In the genomic region with DNA sequence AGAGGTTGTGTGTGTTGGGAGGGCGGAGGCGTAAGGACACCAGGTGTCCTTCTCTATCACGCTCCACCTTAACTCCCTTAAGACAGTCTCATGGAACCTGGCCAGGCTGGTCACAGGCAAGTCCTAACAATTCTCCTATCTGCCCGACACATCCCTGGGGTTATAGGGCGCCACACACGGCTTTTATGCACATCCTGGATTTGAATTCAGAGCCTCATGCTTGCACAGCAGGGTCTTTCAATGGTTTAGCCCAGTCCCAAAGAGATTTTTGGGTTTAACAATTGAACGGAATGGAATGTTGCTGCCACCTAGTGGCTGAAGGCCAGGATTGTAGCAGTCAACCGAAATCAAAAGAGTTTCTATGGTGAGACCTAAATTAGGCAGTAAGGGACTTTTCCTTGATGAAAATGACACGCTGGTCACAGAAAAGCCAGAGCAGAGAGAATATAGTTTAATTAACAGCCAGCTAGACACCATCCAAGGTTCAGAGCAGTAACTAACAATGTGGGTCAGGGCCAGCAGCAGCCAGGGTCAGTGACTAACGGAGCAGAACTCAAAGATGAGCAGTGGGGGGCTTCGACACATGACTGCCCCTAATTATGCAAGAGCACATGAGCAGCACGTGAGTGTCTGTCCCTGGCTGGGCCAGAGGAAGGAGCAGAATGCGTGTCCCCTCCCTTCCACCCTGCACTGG, we compare ENCODE assay signal across 8 mouse cellular contexts. TPM values are rescaled to one million over a fixed set of nuclear protein-coding genes. Genes with fewer than 3 reads are reported as not detected.
DNase-seq lines count a peak whose midpoint lies in the region; ATAC-seq and TF ChIP-seq lines count a peak whose summit lies in the region.

No protein-coding gene starts in this region.

- no peak overlapping the region for H3K9ac ChIP-seq in MEL (ENCODE audit: control insufficient read depth, low read depth, low read length, poor library complexity, severe bottlenecking)
- no peak overlapping the region for H3K9ac ChIP-seq in heart, embryonic 16.5 days (ENCODE audit: low read length)
- H3K9ac ChIP-seq in liver, embryonic 16.5 days (ENCODE audit: low read depth, low read length) = no peak overlapping the region
- H3K9ac ChIP-seq in neural tube, embryonic 14.5 days (replicated peaks; ENCODE audit: low read depth, low read length) = no peak overlapping the region

- no peaks in the 10 kb centered on the region for H3K79me2 ChIP-seq in MEL (ENCODE audit: control insufficient read depth, insufficient read depth, low read length, poor library complexity)

- H3K9me3 ChIP-seq in MEL (replicated peaks; ENCODE audit: insufficient read depth, low read length) = no peaks in the 10 kb centered on the region
- H3K9me3 ChIP-seq in forebrain, embryonic 10.5 days = no peaks in the 10 kb centered on the region
- H3K9me3 ChIP-seq in heart, embryonic 16.5 days (replicated peaks; ENCODE audit: control insufficient read depth, low read length) = no peaks in the 10 kb centered on the region
- H3K9me3 ChIP-seq in liver, embryonic 16.5 days (replicated peaks; ENCODE audit: control insufficient read depth, low read length) = no peaks in the 10 kb centered on the region
- H3K9me3 ChIP-seq in neural tube, embryonic 14.5 days (ENCODE audit: control insufficient read depth, low read length) = no peaks in the 10 kb centered on the region

- WGBS in forebrain, embryonic 10.5 days = 13% methylated on average over 13 of the region's 13 CpGs
- WGBS in heart, embryonic 16.5 days = 15% methylated on average over 13 of the region's 13 CpGs
- 22% methylated on average over 13 of the region's 13 CpGs for WGBS in liver, embryonic 16.5 days (ENCODE audit: insufficient replicate concordance)
- 13% methylated on average over 13 of the region's 13 CpGs for WGBS in neural tube, embryonic 14.5 days

- H3K4me3 ChIP-seq in MEL (ENCODE audit: control insufficient read depth in 1 of 2, insufficient read depth in 1 of 2, low read depth in 2 of 2, low read length in 2 of 2) = peak overlapping the region; percentile 24 to 43
- peak overlapping the region; percentile 45 for H3K4me3 ChIP-seq in brown adipose tissue, adult 24 weeks (ENCODE audit: insufficient read depth, low read depth, low read length)
- no peak overlapping the region for H3K4me3 ChIP-seq in forebrain, embryonic 10.5 days
- peak overlapping the region; percentile 9 for H3K4me3 ChIP-seq in heart, embryonic 16.5 days (ENCODE audit: low read length)
- peak overlapping the region; percentile 27; the same call in 1 of the 2 replicates for H3K4me3 ChIP-seq in liver, embryonic 16.5 days (ENCODE audit: low read depth, low read length)
- H3K4me3 ChIP-seq in neural tube, embryonic 14.5 days (ENCODE audit: low read depth, low read length) = no peak overlapping the region

- ATAC-seq in heart, embryonic 16.5 days (replicated peaks; ENCODE audit: extremely low read depth, insufficient read depth, low FRiP score) = peak; percentile 53; the same call in 1 of the 2 replicates
- peak; percentile 56 for ATAC-seq in liver, embryonic 16.5 days (ENCODE audit: low read depth)
- peak; percentile 73 for ATAC-seq in neural tube, embryonic 14.5 days (ENCODE audit: low read depth)

- H3K36me3 ChIP-seq in MEL (ENCODE audit: control insufficient read depth in 1 of 2, insufficient read depth in 2 of 2, low read length in 2 of 2) = peaks cover 0 to 10% of the 10 kb centered on the region in 2 experiments; a peak in 2 of 4 replicates
- no peaks in the 10 kb centered on the region for H3K36me3 ChIP-seq in forebrain, embryonic 10.5 days (replicated peaks)
- no peaks in the 10 kb centered on the region for H3K36me3 ChIP-seq in heart, embryonic 16.5 days (ENCODE audit: control insufficient read depth, insufficient read depth)
- H3K36me3 ChIP-seq in liver, embryonic 16.5 days (ENCODE audit: control insufficient read depth, insufficient read depth) = no peaks in the 10 kb centered on the region
- H3K36me3 ChIP-seq in neural tube, embryonic 14.5 days (ENCODE audit: control insufficient read depth, insufficient read depth, low read length) = no peaks in the 10 kb centered on the region

- peak overlapping the region; percentile 51 for H3K4me2 ChIP-seq in heart, embryonic 16.5 days (ENCODE audit: low read depth, low read length)
- peak overlapping the region; percentile 59 for H3K4me2 ChIP-seq in liver, embryonic 16.5 days (ENCODE audit: low read depth, low read length)
- peak overlapping the region; percentile 27 for H3K4me2 ChIP-seq in neural tube, embryonic 14.5 days (ENCODE audit: low read depth, low read length)

- no peaks in the 10 kb centered on the region for H3K27me3 ChIP-seq in MEL (ENCODE audit: control insufficient read depth in 1 of 2, insufficient read depth in 2 of 2, low read length in 2 of 2)
- H3K27me3 ChIP-seq in forebrain, embryonic 10.5 days (ENCODE audit: poor library complexity, severe bottlenecking) = 0 out of 2 replicates have a peak, but pooled peaks cover 4% of the 10 kb centered on the region
- H3K27me3 ChIP-seq in heart, embryonic 16.5 days (ENCODE audit: control insufficient read depth, insufficient read depth, low read length) = no peaks in the 10 kb centered on the region
- H3K27me3 ChIP-seq in liver, embryonic 16.5 days (ENCODE audit: control insufficient read depth, insufficient read depth, low read depth, low read length) = no peaks in the 10 kb centered on the region
- no peaks in the 10 kb centered on the region for H3K27me3 ChIP-seq in neural tube, embryonic 14.5 days (ENCODE audit: control insufficient read depth, insufficient read depth, low read length)

- TF ChIP-seq CTCF in MEL (IDR thresholded peaks at IDR 0.05 in 2 of 3, conservative IDR thresholded peaks at IDR 0.05 in 1 of 3; ENCODE audit: control insufficient read depth in 1 of 3, insufficient read depth in 1 of 3, low read depth in 2 of 3, low read length in 3 of 3, poor library complexity in 1 of 3, severe bottlenecking in 1 of 3) = peak; percentile 65 to 94 (median 93)

- TF ChIP-seq POLR2A in MEL (IDR thresholded peaks at IDR 0.05; ENCODE audit: control insufficient read depth in 1 of 2, insufficient read depth in 1 of 2, low read depth in 1 of 2, low read length in 2 of 2, poor library complexity in 1 of 2) = no peak

- peaks cover 8 to 9% of the 10 kb centered on the region in 2 experiments; a peak in 3 of 4 replicates for H3K4me1 ChIP-seq in MEL (ENCODE audit: control insufficient read depth in 1 of 2, insufficient read depth in 2 of 2, low read length in 2 of 2)
- no peaks in the 10 kb centered on the region for H3K4me1 ChIP-seq in brown adipose tissue, adult 24 weeks (ENCODE audit: control insufficient read depth, insufficient read depth, insufficient read length, low read length)
- H3K4me1 ChIP-seq in forebrain, embryonic 10.5 days = peaks cover 32% of the 10 kb centered on the region
- H3K4me1 ChIP-seq in heart, embryonic 16.5 days (ENCODE audit: control insufficient read depth, insufficient read depth, low read length) = peaks cover 3% of the 10 kb centered on the region; the same call in 1 of the 2 replicates
- H3K4me1 ChIP-seq in liver, embryonic 16.5 days (ENCODE audit: control insufficient read depth, low read depth, low read length) = peaks cover 11% of the 10 kb centered on the region
- no peaks in the 10 kb centered on the region for H3K4me1 ChIP-seq in neural tube, embryonic 14.5 days (ENCODE audit: control insufficient read depth, insufficient read depth, low read length)

- no peak for TF ChIP-seq EP300 in MEL (IDR thresholded peaks at IDR 0.05; ENCODE audit: low read depth in 1 of 2, low read length in 2 of 2)

- DNase-seq in MEL (ENCODE audit: low read depth, low spot score) = peak; percentile 86
- DNase-seq in forebrain, embryonic 10.5 days (ENCODE audit: extremely low spot score, low spot score) = peak; percentile 70
- peak; percentile 73 to 86 for DNase-seq in kidney, postnatal 25 days
- peak; percentile 45 to 61 for DNase-seq in thymus, postnatal 36 days

- H3K27ac ChIP-seq in MEL (ENCODE audit: control insufficient read depth, low read depth, low read length) = no peak overlapping the region
- no peak overlapping the region for H3K27ac ChIP-seq in brown adipose tissue, adult 24 weeks (replicated peaks; ENCODE audit: low read depth, low read length)
- 0 out of 2 replicates have a peak overlapping the region, but pooled peaks have one; percentile 40 for H3K27ac ChIP-seq in forebrain, embryonic 10.5 days
- H3K27ac ChIP-seq in heart, embryonic 16.5 days (ENCODE audit: low read length) = no peak overlapping the region
- no peak overlapping the region for H3K27ac ChIP-seq in liver, embryonic 16.5 days (ENCODE audit: low read length)
- no peak overlapping the region for H3K27ac ChIP-seq in neural tube, embryonic 14.5 days (ENCODE audit: low read depth, low read length)

- TF ChIP-seq RAD21 in MEL (IDR thresholded peaks at IDR 0.05; ENCODE audit: low read depth, low read length) = peak; percentile 81

TF ChIP-seq in MEL, 35 proteins besides CTCF, POLR2A, EP300 and RAD21 (continues in another document):
- TF ChIP-seq BHLHE40 (IDR thresholded peaks at IDR 0.05; ENCODE audit: borderline replicate concordance, low read depth, low read length) (0 out of 2 replicates have a peak, but pooled peaks have one; percentile 46), SMC3 (IDR thresholded peaks at IDR 0.05; ENCODE audit: low read depth, low read length) (peak; percentile 72), ZC3H11A (IDR thresholded peaks at IDR 0.05; ENCODE audit: low read depth, low read length) (peak; percentile 66)

RNA-seq across cellular contexts. Expression of a gene that starts 13.9 kb away (rescaled TPM):
- total RNA-seq in MEL (2012; rRNA removed) = 188 and 238 TPM in 2 replicates
- polyA plus RNA-seq in MEL (2012; ENCODE audit: insufficient read depth in 1 of 2, insufficient read length in 2 of 2, low read depth in 1 of 2, low replicate concordance in 2 of 2, missing spikeins in 1 of 2) = 100 to 1,000 TPM in 1 of 2 experiments, 10 to 100 TPM in 1; 93.4 to 180 TPM
- polyA plus RNA-seq in brown adipose tissue, adult 24 weeks (2012; ENCODE audit: insufficient read depth, insufficient read length, missing spikeins) = 18.1 and 42.6 TPM in 2 replicates
- polyA plus RNA-seq in forebrain, embryonic 10.5 days (2016; fragmentation: Nextera tagmentation; extraction: Ambion mirVana) = 2.0 and 2.8 TPM in 2 replicates
- polyA plus RNA-seq in heart, embryonic 16.5 days (2015; fragmentation: Nextera tagmentation; extraction: Ambion mirVana) = 1.1 and 1.6 TPM in 2 replicates
- polyA plus RNA-seq in liver, embryonic 16.5 days (2015; fragmentation: Nextera tagmentation; extraction: Ambion mirVana) = 2.0 and 2.3 TPM in 2 replicates
- polyA plus RNA-seq in neural tube, embryonic 14.5 days (2014; fragmentation: Nextera tagmentation; extraction: Ambion mirVana) = 3.2 and 4.5 TPM in 2 replicates

RNA-seq across cellular contexts. Expression of a gene that starts 38.3 kb away (rescaled TPM):
- total RNA-seq in MEL (2012; rRNA removed) = 9.0 and 9.1 TPM in 2 replicates
- polyA plus RNA-seq in MEL (2012; ENCODE audit: insufficient read depth in 1 of 2, insufficient read length in 2 of 2, low read depth in 1 of 2, low replicate concordance in 2 of 2, missing spikeins in 1 of 2) = 1 to 10 TPM in 1 of 2 experiments, not detected in 1; 9.9 TPM
- 6.5 and 6.6 TPM in 2 replicates for polyA plus RNA-seq in brown adipose tissue, adult 24 weeks (2012; ENCODE audit: insufficient read depth, insufficient read length, missing spikeins)
- polyA plus RNA-seq in forebrain, embryonic 10.5 days (2016; fragmentation: Nextera tagmentation; extraction: Ambion mirVana) = 6.5 and 8.0 TPM in 2 replicates
- polyA plus RNA-seq in heart, embryonic 16.5 days (2015; fragmentation: Nextera tagmentation; extraction: Ambion mirVana) = 6.3 and 6.5 TPM in 2 replicates
- 4.1 and 4.8 TPM in 2 replicates for polyA plus RNA-seq in liver, embryonic 16.5 days (2015; fragmentation: Nextera tagmentation; extraction: Ambion mirVana)
- 12.4 and 15.7 TPM in 2 replicates for polyA plus RNA-seq in neural tube, embryonic 14.5 days (2014; fragmentation: Nextera tagmentation; extraction: Ambion mirVana)

Comparison
In these comparisons a context has a peak if more than half of its experiments do, and no peak if none do; other contexts are left out.
1. H3K4me3 ChIP-seq: peak in MEL (2 of 2), brown adipose tissue, adult 24 weeks (single experiment), heart, embryonic 16.5 days (single experiment) and liver, embryonic 16.5 days (single experiment); none in forebrain, embryonic 10.5 days (single experiment) and neural tube, embryonic 14.5 days (single experiment).
2. Peak in every context shown above with its lines, with median percentiles within 50 percentile points of each other: DNase-seq, ATAC-seq and H3K4me2 ChIP-seq.